Mouse (Mus musculus): ENCODE results near the gene Cpsf3.

The Cpsf3 gene

GRCm38 (mm10) chr12:21333766-21334165 is 48.6 kb downstream of the Cpsf3 start:
- no peak for DNase-seq (ENCODE audit: low read depth)

- DNase-seq (ENCODE audit: low read depth), result peak; percentile 66
Measured at GRCm38 (mm10) chr12:21335869-21336268, 50.7 kb downstream of the Cpsf3 start.

DNA sequence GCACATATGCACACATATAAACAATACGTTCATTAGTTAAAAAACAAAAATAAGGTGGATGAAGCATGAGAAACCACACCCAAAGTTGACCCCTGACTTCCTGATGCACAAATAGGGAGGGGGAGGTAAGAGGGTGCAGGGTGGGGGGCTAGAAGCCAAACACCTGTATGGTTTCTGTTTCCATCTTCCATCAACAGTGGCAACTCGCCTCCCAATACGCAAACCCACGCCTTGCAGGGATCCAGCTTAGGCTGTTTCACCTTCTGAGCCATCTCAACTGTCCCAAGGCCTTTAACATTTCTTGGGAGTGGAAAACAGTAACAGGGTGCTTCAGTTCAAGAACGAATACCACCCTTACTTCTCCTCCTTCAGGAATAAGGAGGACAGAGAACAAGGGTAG is 52.0 kb downstream of the Cpsf3 start:
- DNase-seq (ENCODE audit: low read depth), result no peak

GRCm38 (mm10) chr12:21340674-21341073 is 55.5 kb downstream of the Cpsf3 start:
- no peak for DNase-seq (ENCODE audit: low read depth)

GRCm38 (mm10) chr12:21346972-21347371 is 61.8 kb downstream of the Cpsf3 start:
- no peak for DNase-seq (ENCODE audit: low read depth)

DNA sequence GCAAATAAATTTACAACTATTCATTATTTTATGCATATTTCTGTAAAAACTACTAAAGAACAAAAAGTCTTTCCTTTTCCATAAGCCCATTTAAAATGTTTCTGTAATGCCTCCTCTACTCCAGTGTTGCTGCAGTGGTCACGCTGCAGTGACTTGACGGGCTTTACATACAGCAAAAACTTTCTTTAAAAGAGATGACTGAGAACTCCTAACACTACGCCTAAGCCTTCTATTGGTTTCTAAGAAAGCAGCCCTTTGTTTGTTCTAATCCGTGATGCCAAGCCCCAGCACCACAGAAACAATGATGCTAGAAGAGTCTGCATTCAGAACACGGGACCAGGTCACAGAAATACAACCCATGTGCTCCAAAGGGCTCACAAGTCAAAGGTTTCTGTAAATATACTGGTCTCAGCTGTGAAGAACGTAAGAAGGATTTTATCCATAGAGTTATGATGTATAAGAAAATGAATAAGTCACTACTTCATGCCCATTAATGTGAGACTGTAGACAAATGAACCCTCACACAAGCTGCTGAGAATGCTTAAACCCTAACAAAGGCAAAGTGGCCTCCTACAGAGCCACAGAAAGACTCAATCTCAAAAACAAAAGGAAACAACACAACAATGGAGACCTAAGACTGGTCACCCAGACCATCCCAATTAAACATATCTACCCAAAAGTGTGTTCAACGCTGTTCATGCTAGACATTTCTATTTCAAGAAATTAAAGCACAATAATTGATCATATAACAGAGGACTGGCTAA is 65.1 kb downstream of the Cpsf3 start:
- DNase-seq (ENCODE audit: low read depth), result no peak

DNA sequence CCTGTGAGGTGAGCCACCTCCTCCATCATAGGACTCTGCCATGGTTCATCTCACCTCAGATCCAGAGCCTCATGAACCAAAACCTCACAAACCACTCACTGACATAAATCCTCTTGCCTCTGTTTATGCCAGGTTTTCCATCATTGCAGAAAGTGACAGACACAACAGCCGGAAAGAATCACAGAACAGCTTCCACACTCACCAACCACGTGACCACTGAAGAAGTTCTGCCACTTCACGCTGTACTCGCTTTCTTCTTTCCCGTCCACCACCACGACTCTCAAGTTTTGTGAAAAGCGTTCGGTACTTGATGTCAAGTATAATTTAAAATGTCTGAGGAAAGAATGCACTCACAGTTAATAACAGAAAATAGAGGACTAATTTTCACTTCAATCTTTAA is 68.5 kb downstream of the Cpsf3 start:
- DNase-seq (ENCODE audit: low read depth), result no peak

DNA sequence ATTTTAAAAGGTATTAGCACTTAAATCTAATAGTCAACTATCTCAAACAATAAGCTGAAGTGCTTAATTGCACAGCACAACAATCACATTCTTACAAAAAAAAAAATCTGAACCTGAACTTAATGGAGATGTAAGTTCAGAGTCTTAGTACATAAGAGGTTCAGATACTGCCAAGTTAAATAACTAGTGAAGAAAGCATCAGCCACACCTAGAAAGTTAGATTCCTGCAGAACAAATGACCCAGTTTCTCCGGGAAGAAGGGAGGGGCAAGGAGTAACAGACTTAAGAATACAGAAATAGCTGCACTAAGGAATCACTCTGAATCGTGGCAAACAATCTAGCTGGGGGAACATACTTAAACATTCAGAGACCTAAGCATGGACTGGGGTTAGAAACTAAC is 77.5 kb downstream of the Cpsf3 start:
- DNase-seq (ENCODE audit: low read depth), result no peak

GRCm38 (mm10) chr12:21363195-21363594 is 78.0 kb downstream of the Cpsf3 start:
- DNase-seq (ENCODE audit: low read depth), result no peak

Measured in induced T-regulatory cell, adult 2 months (primary cell).